Mouse (Mus musculus): Measurements from ENCODE around the gene Spi1.

Spi1 gene

DNA sequence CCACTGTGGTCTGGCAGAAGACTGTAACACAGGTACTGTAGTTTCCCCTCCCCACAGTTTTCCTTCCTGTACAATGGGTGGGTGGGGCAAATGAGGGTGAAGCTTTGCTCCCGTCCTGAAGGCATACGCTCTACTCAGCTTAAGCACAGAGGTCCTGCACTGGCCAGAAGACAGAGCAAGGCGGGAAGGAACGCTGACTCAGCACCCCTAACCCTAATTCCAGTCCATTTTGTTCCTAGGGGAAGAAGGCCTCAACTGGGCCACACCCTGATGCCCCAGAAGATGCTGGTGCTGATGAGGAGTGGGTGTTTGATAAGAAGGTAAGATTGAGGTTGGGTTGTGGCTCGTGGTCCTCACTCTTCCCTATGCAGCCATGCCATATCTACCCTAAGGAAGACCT, 46.6 kb downstream of the Spi1 start:
- Histone ChIP-seq H3K36me3 (ENCODE audit: insufficient read depth, low read length) (no peaks in the 10 kb centered on the region), H3K4me3 (replicated peaks; ENCODE audit: low read length) (no peak overlapping the region), H3K4me1 (replicated peaks; ENCODE audit: low read depth, low read length) (peaks cover 17% of the 10 kb centered on the region), H3K9me3 (ENCODE audit: low read length) (no peaks in the 10 kb centered on the region), H3K27me3 (ENCODE audit: insufficient read depth, low read length) (peaks cover 32% of the 10 kb centered on the region)
- TF ChIP-seq POU5F1 (IDR thresholded peaks at IDR 0.05; ENCODE audit: borderline replicate concordance, low read length) (no peak), CTCF (conservative IDR thresholded peaks at IDR 0.05; ENCODE audit: low read length) (no peak)

DNA sequence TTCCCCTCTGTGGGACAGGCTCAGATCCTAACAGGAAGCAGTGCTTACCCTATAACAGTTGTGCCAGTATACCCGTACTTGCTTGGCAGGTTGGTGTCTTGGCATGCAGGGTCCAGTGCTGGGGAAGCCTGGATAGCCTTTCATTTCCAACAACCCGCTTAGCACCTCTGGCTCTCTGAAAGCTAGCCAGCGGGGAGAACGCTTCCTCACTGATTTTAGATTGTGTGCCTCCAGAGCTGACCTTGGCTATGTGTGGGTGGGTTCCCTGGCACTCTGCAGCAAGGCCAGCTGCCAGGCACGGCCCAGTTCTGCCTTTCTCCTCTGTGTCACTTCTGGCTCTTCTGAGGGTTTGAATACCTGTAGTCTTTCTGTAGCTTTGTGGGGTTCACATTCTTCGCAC, 47.9 kb downstream of the Spi1 start:
- TF ChIP-seq CTCF (conservative IDR thresholded peaks at IDR 0.05; ENCODE audit: low read length) (no peak), NANOG (IDR thresholded peaks at IDR 0.05; ENCODE audit: borderline replicate concordance, low read length) (no peak), POU5F1 (IDR thresholded peaks at IDR 0.05; ENCODE audit: borderline replicate concordance, low read length) (no peak)
- no peak overlapping the region for H3K4me3 ChIP-seq (replicated peaks; ENCODE audit: low read length)
- no peaks in the 10 kb centered on the region for H3K9me3 ChIP-seq (ENCODE audit: low read length)
- H3K4me1 ChIP-seq (replicated peaks; ENCODE audit: low read depth, low read length) = peaks cover 8% of the 10 kb centered on the region
- H3K36me3 ChIP-seq (ENCODE audit: insufficient read depth, low read length) = no peaks in the 10 kb centered on the region
- H3K27me3 ChIP-seq (ENCODE audit: insufficient read depth, low read length) = peaks cover 38% of the 10 kb centered on the region

DNA sequence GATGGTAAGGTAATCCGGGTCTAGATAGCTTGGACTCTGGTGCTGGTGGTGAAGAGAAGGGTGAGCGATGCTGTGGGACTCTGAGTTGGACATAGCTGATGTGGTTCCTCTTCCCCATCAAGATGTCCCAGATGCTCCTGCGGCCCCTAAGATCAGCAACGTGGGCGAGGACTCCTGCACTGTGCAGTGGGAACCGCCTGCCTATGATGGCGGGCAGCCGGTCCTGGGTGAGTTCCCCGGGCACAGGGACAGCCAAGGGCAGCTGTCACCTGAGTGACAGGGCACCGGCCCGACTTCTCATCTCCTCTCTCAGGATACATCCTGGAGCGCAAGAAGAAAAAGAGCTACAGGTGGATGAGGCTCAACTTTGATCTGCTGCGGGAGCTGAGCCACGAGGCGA, 49.1 kb downstream of the Spi1 start:
- no peak for TF ChIP-seq POU5F1 (IDR thresholded peaks at IDR 0.05; ENCODE audit: borderline replicate concordance, low read length)
- TF ChIP-seq CTCF (conservative IDR thresholded peaks at IDR 0.05; ENCODE audit: low read length) = no peak
- TF ChIP-seq NANOG (IDR thresholded peaks at IDR 0.05; ENCODE audit: borderline replicate concordance, low read length) = no peak
- H3K27me3 ChIP-seq (ENCODE audit: insufficient read depth, low read length) = peaks cover 37% of the 10 kb centered on the region
- H3K4me1 ChIP-seq (replicated peaks; ENCODE audit: low read depth, low read length) = peaks cover 8% of the 10 kb centered on the region
- H3K9me3 ChIP-seq (ENCODE audit: low read length) = no peaks in the 10 kb centered on the region
- H3K4me3 ChIP-seq (replicated peaks; ENCODE audit: low read length) = 0 out of 2 replicates have a peak overlapping the region, but pooled peaks have one; percentile 3
- no peaks in the 10 kb centered on the region for H3K36me3 ChIP-seq (ENCODE audit: insufficient read depth, low read length)

DNA sequence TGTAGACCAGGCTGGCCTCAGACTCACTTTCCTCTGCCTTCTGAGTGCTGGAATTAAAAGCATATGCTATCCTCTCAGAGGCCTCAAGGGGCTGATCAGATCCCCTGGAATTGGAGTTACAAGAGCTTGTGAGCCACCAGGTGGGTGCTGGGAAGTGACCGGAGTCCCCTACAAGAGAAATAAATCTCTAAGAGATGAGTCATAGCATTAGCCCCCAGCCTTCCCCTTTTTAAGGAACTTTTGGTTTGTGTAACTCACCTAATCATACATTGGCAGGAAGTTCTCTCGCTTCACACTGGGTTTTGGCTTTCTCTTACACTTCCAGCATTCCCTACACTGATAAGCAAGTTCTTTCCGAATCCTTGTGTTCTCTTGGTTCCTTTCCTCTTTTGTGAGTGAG, 49.8 kb downstream of the Spi1 start:
- Histone ChIP-seq H3K36me3 (ENCODE audit: insufficient read depth, low read length) (no peaks in the 10 kb centered on the region), H3K27me3 (ENCODE audit: insufficient read depth, low read length) (peaks cover 37% of the 10 kb centered on the region), H3K4me3 (replicated peaks; ENCODE audit: low read length) (0 out of 2 replicates have a peak overlapping the region, but pooled peaks have one; percentile 3), H3K4me1 (replicated peaks; ENCODE audit: low read depth, low read length) (peaks cover 8% of the 10 kb centered on the region), H3K9me3 (ENCODE audit: low read length) (no peaks in the 10 kb centered on the region)
- TF ChIP-seq NANOG (IDR thresholded peaks at IDR 0.05; ENCODE audit: borderline replicate concordance, low read length) (no peak), POU5F1 (IDR thresholded peaks at IDR 0.05; ENCODE audit: borderline replicate concordance, low read length) (no peak), CTCF (conservative IDR thresholded peaks at IDR 0.05; ENCODE audit: low read length) (no peak)

DNA sequence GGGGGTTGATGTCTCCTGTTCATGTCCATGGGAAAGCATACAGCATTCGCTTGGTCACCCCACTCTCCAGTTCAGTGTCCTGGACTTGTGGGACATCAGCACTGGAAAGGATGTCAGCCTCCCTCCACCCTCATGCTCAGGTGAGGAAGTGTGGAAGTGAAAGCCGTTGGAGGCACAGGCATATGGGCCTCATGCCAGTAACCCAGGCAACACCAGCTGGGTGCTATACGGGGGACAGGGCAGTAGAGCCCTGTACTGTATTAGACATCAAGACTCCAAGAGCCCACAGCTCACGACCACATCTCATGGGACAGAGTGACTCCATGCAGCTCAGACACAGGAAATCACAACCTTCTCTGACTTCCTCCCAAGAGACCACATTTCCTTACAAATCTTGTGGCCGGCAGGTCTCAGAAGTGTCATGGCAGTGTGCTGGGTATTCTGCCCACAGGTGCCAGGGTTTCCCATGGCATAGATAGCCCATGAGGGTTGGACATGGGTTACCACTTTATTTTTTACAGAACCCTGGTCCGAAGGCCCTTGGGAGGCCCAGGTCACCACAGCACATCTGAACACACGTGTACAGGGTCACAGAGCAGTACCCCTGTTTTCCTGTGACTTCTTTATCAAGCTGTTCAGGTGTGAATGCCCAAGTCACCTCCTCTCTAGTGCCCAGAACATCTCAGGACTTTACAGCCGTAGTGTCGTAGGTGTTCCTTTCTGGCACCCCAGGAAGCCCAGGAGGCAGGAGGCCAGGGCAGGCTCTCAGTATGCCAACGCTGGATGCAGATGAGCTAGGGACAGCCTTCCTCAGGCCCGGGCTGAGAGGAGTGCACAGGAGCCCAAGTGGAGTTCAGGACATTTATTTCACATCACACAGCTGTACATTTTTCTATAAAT, 54.6 kb downstream of the Spi1 start:
- H3K9me3 ChIP-seq (ENCODE audit: low read length) = no peaks in the 10 kb centered on the region
- no peak for TF ChIP-seq NANOG (IDR thresholded peaks at IDR 0.05; ENCODE audit: borderline replicate concordance, low read length)
- peaks cover 29% of the 10 kb centered on the region for H3K27me3 ChIP-seq (ENCODE audit: insufficient read depth, low read length)

DNA sequence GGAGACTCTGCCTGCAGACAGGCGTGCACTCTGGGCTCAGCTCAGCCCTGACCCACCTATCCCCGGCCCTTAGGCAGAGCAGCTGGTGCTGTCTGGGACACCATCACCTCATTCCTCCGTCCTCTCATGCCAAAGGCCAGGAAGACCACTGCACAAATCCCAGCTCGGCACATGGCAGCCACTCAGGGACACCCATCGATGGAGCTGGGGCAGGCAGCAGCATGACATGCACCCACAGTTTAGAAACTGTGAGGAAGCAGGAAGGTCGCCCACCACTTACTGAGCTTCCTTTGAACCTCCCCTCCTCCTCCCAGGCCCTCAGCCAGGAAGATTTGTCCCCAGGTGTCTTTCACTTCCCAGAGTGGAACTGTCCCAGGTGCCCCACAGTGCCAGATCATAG, 55.3 kb downstream of the Spi1 start:
- Histone ChIP-seq H3K27me3 (ENCODE audit: insufficient read depth, low read length) (peaks cover 23% of the 10 kb centered on the region), H3K36me3 (ENCODE audit: insufficient read depth, low read length) (no peaks in the 10 kb centered on the region)

More for the DNA sequence above, 54.6 kb downstream of the Spi1 start:
- H3K4me1 ChIP-seq (replicated peaks; ENCODE audit: low read depth, low read length) = peaks cover 30% of the 10 kb centered on the region
- H3K4me3 ChIP-seq (replicated peaks; ENCODE audit: low read length) = no peak overlapping the region
- H3K36me3 ChIP-seq (ENCODE audit: insufficient read depth, low read length) = no peaks in the 10 kb centered on the region

DNA sequence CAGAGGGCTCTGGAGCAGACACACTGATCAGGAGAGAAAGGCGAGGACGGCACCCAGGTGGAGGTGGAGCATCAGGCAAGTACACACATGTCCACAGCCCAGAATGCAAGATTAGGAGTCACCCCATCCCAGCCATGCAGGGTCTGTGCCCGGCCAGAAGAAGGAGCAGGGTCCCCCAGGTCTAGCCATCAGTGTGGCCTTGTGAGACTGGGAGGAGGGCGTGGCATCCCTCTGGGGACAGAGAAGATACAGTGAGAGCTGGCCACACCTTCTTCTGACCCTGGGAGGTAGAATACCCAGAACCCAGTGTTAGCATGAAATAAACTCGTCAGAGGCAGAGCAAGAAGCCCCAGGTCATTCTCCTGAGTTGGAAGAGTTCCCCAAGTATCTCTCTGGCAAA, 57.1 kb downstream of the Spi1 start:
- Histone ChIP-seq H3K4me3 (replicated peaks; ENCODE audit: low read length) (peak overlapping the region; percentile 60; the same call in 1 of the 2 replicates), H3K27me3 (ENCODE audit: insufficient read depth, low read length) (peaks cover 11% of the 10 kb centered on the region; the same call in 1 of the 2 replicates), H3K9me3 (ENCODE audit: low read length) (no peaks in the 10 kb centered on the region), H3K36me3 (ENCODE audit: insufficient read depth, low read length) (no peaks in the 10 kb centered on the region), H3K4me1 (replicated peaks; ENCODE audit: low read depth, low read length) (peaks cover 37% of the 10 kb centered on the region)
- TF ChIP-seq NANOG (IDR thresholded peaks at IDR 0.05; ENCODE audit: borderline replicate concordance, low read length) (no peak), POU5F1 (IDR thresholded peaks at IDR 0.05; ENCODE audit: borderline replicate concordance, low read length) (no peak), CTCF (conservative IDR thresholded peaks at IDR 0.05; ENCODE audit: low read length) (no peak)

More for the DNA sequence above, 55.3 kb downstream of the Spi1 start:
- Histone ChIP-seq H3K4me1 (replicated peaks; ENCODE audit: low read depth, low read length) (peaks cover 35% of the 10 kb centered on the region), H3K9me3 (ENCODE audit: low read length) (no peaks in the 10 kb centered on the region), H3K4me3 (replicated peaks; ENCODE audit: low read length) (no peak overlapping the region)
- no peak for TF ChIP-seq POU5F1 (IDR thresholded peaks at IDR 0.05; ENCODE audit: borderline replicate concordance, low read length)
- no peak for TF ChIP-seq CTCF (conservative IDR thresholded peaks at IDR 0.05; ENCODE audit: low read length)
- no peak for TF ChIP-seq NANOG (IDR thresholded peaks at IDR 0.05; ENCODE audit: borderline replicate concordance, low read length)

DNA sequence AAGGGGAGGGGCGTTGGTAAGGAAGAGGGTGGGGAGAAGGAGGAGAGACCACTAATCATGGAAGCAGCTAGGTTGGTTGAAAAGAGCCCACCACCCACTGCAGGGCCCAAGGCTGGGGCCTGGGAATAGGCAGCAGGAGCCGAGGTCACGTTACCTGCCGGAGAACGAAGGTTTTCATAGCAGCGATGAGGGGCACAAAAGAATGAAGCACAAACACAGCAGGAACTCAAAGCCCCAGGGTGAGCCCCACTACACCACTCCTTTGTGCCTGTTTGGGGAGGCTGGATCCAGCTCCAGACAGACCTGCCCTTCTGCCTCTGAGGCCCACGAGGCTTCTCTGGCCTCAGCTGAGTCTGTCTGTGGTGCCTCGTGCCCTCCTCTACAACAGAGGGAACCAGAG, 57.6 kb downstream of the Spi1 start:
- Histone ChIP-seq H3K36me3 (ENCODE audit: insufficient read depth, low read length) (no peaks in the 10 kb centered on the region), H3K9me3 (ENCODE audit: low read length) (no peaks in the 10 kb centered on the region), H3K4me1 (replicated peaks; ENCODE audit: low read depth, low read length) (peaks cover 37% of the 10 kb centered on the region), H3K4me3 (replicated peaks; ENCODE audit: low read length) (no peak overlapping the region), H3K27me3 (ENCODE audit: insufficient read depth, low read length) (peaks cover 7% of the 10 kb centered on the region; the same call in 1 of the 2 replicates)
- TF ChIP-seq CTCF (conservative IDR thresholded peaks at IDR 0.05; ENCODE audit: low read length) (no peak), NANOG (IDR thresholded peaks at IDR 0.05; ENCODE audit: borderline replicate concordance, low read length) (peak; percentile 91), POU5F1 (IDR thresholded peaks at IDR 0.05; ENCODE audit: borderline replicate concordance, low read length) (no peak)
